Mouse (Mus musculus): Measurements from ENCODE around the gene Sertad3.

The Sertad3 gene

GRCm38 (mm10) chr7:27471390-27472120 lies 2.0 kb upstream of the Sertad3 start:
- no peak for DNase-seq

- no peak for DNase-seq
These were observed 972 bp upstream of the Sertad3 start for GRCm38 (mm10) chr7:27472596-27472995.

- DNase-seq, result no peak
These were observed 394 bp downstream of the Sertad3 start for GRCm38 (mm10) chr7:27473835-27474489.

GRCm38 (mm10) chr7:27474490-27474954 lies 954 bp downstream of the Sertad3 start:
- peak; percentile 96 for DNase-seq

GRCm38 (mm10) chr7:27475596-27475995 lies 2.0 kb downstream of the Sertad3 start:
- DNase-seq, result no peak

GRCm38 (mm10) chr7:27476098-27476635 lies 2.6 kb downstream of the Sertad3 start:
- DNase-seq, result no peak

- DNase-seq, result no peak
These were observed 5.0 kb downstream of the Sertad3 start for GRCm38 (mm10) chr7:27478561-27478960.

GRCm38 (mm10) chr7:27479750-27480149 lies 6.2 kb downstream of the Sertad3 start:
- no peak for DNase-seq

- DNase-seq, result no peak
These were observed 6.9 kb downstream of the Sertad3 start for GRCm38 (mm10) chr7:27480506-27480905.

- no peak for DNase-seq
These were observed 7.5 kb downstream of the Sertad3 start for GRCm38 (mm10) chr7:27480927-27481626.

- peak; percentile 74 for DNase-seq
These were observed 8.0 kb downstream of the Sertad3 start for GRCm38 (mm10) chr7:27481627-27481969.

- DNase-seq, result no peak
These were observed 10.3 kb downstream of the Sertad3 start for GRCm38 (mm10) chr7:27483860-27484259.

- peak; percentile 40 for DNase-seq
These were observed 12.7 kb downstream of the Sertad3 start for GRCm38 (mm10) chr7:27486102-27486769.

GRCm38 (mm10) chr7:27486770-27487697 lies 13.5 kb downstream of the Sertad3 start, which contains the start of gene Sertad1:
Gene Sertad1 (plus strand): TSS chr7:27486910.
- peak; percentile 100 for DNase-seq

- DNase-seq, result peak; percentile 62
These were observed 14.2 kb downstream of the Sertad3 start for GRCm38 (mm10) chr7:27487740-27488268.

GRCm38 (mm10) chr7:27489270-27489869 lies 15.8 kb downstream of the Sertad3 start:
- DNase-seq, result peak; percentile 49

GRCm38 (mm10) chr7:27490227-27490542 lies 16.6 kb downstream of the Sertad3 start:
- DNase-seq, result no peak

GRCm38 (mm10) chr7:27490543-27491329 lies 17.2 kb downstream of the Sertad3 start:
- DNase-seq, result peak; percentile 89

GRCm38 (mm10) chr7:27491856-27492255 lies 18.3 kb downstream of the Sertad3 start:
- DNase-seq, result no peak

- no peak for DNase-seq
These were observed 19.5 kb downstream of the Sertad3 start for GRCm38 (mm10) chr7:27493022-27493421.
